Comparison of ENCODE assay signal across 7 mouse cellular contexts in the genomic region with DNA sequence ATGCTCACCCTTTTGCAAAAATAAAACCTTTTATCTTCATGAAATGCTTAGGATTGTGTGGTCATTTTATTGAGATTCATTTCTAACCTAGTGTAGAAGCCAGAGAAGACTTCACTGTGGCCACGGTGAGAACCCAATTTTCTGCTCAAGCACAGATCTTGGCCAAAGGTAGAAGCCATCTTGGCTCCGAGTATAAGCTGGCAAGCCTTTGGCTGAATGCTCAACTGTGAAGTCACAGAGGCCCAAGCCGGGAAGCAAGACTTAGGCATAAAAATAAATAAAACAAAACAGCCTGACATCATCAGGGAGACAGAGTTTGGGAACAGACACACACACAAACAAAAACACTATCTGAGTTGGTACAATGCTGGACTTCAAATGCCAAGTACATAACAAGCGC.
"Had no signal": no experiment of that assay in that cellular context is flagged by ENCODE, and none has a peak within 500 bp of the region (broad histone marks: within the 10 kb centered on the region; RNA-seq: fewer than 3 reads in every experiment).

No protein-coding gene starts in this region.

- DNase-seq: lung, adult 2 months; lung, postnatal 14 days; lung, postnatal 36 days; right cerebral cortex, postnatal 14 days; thymus, adult 18-20 months; thymus, postnatal 14 days; thymus, postnatal 36 days had no signal
